Mouse (Mus musculus) kidney, adult 9 months (tissue): ENCODE measurements around the gene Dok4.
"Not testable (repeated sequence)": the region's sequence is repeated elsewhere in the genome, so short reads cannot be mapped to it uniquely, and the experiment has no call there.

Experiments
- DNase-seq: peaks from one replicate; pipeline ENCODE4 v3.0.0; 2022

The Dok4 gene

GRCm38 (mm10) chr8:94876820-94877219 is 690 bp upstream of the Dok4 start:
- DNase-seq = no peak

GRCm38 (mm10) chr8:94875871-94876150 is 319 bp downstream of the Dok4 start:
- no peak for DNase-seq

GRCm38 (mm10) chr8:94875096-94875870 is 847 bp downstream of the Dok4 start:
- peak; percentile 43 for DNase-seq

- DNase-seq = peak; percentile 80
These were observed 1.8 kb downstream of the Dok4 start for GRCm38 (mm10) chr8:94874358-94874757.

- DNase-seq = no peak
These were observed 3.6 kb downstream of the Dok4 start for GRCm38 (mm10) chr8:94872576-94872975.

- DNase-seq = peak; percentile 67
These were observed 4.0 kb downstream of the Dok4 start for GRCm38 (mm10) chr8:94872156-94872555.

GRCm38 (mm10) chr8:94871108-94871894 is 4.8 kb downstream of the Dok4 start:
- peak; percentile 89 for DNase-seq

- no peak for DNase-seq
These were observed 5.5 kb downstream of the Dok4 start for GRCm38 (mm10) chr8:94870474-94871107.

- no peak for DNase-seq
These were observed 6.1 kb downstream of the Dok4 start for GRCm38 (mm10) chr8:94870003-94870402.

GRCm38 (mm10) chr8:94869146-94869545 is 7.0 kb downstream of the Dok4 start:
- DNase-seq = no peak

- DNase-seq = no peak
These were observed 9.2 kb downstream of the Dok4 start for GRCm38 (mm10) chr8:94866921-94867320.

GRCm38 (mm10) chr8:94865292-94865691 is 10.8 kb downstream of the Dok4 start:
- DNase-seq = no peak

GRCm38 (mm10) chr8:94863897-94864673 is 12.0 kb downstream of the Dok4 start:
- no peak for DNase-seq

GRCm38 (mm10) chr8:94862487-94863220 is 13.5 kb downstream of the Dok4 start:
- no peak for DNase-seq

- DNase-seq = peak; percentile 82
These were observed 14.7 kb downstream of the Dok4 start for GRCm38 (mm10) chr8:94861352-94861910.

- peak; percentile 89 for DNase-seq
These were observed 18.6 kb downstream of the Dok4 start, which contains the start of gene Polr2c for GRCm38 (mm10) chr8:94857346-94858173. Polr2c (plus strand) TSS chr8:94857450.

GRCm38 (mm10) chr8:94857011-94857345 is 19.2 kb downstream of the Dok4 start:
- no peak for DNase-seq

GRCm38 (mm10) chr8:94854761-94855160 is 21.4 kb downstream of the Dok4 start:
- not testable (repeated sequence) for DNase-seq

- no peak for DNase-seq
These were observed 26.1 kb downstream of the Dok4 start for GRCm38 (mm10) chr8:94850049-94850448.

- no peak for DNase-seq
These were observed 34.9 kb downstream of the Dok4 start for GRCm38 (mm10) chr8:94841183-94841582.

GRCm38 (mm10) chr8:94838600-94838999 is 37.5 kb downstream of the Dok4 start:
- DNase-seq = peak; percentile 85
